Mouse (Mus musculus): ENCODE data around the gene Rab11a. TPM values are rescaled to one million over a fixed set of nuclear protein-coding genes. Genes with fewer than 3 reads are reported as not detected.
A peak's percentile ranks its signal among the peaks of the same experiment; 100 is the strongest.

Rab11a gene
- polyA plus RNA-seq, 1 experiment from 2014 or later, result 415 TPM

DNA sequence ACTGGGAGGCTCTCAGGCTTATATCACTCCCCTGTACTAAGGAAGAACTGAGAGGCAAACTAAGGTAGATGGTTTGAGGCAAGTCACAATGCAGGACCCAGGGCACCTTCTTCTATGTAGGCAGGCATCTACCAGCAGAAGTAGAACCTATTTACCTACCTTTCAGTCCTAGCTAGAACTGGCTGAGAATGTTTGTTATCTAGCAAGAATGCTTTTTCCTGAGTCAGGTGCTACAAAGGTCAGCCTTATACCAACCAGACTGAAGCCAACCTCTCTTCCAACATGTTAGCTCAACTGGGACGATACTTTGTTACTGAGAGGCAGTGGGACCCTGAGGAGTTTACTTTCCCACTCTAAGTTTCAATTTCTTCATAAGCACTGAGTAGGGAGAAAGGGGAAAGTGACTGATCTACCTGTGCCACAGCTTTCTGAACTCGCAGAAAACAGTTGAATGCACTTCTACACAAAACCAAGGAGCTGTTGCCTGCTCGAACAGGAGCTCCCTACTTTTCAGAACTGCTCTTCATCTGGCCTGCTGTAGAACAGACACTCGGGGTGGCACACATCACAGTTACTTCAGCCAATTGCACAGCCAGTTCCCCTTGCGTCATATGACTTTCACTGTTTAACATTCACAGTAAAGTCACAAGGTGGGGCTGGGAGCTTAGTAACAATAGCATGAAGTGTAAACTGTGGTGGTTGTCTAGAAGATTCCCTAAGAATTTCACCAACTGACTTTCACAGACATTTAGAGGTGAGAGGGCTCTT lies 33.3 kb downstream of the Rab11a start:
- Histone ChIP-seq H3K9ac (no peak overlapping the region), H3K27ac (replicated peaks) (no peak overlapping the region), H3K4me2 (replicated peaks) (no peak overlapping the region), H3K27me3 (no peaks in the 10 kb centered on the region), H3K9me3 (replicated peaks) (no peaks in the 10 kb centered on the region), H3K4me1 (peaks cover 5% of the 10 kb centered on the region; the same call in 1 of the 2 replicates), H3K4me3 (replicated peaks) (no peak overlapping the region), H3K36me3 (peaks cover 23% of the 10 kb centered on the region)
- ATAC-seq (ENCODE audit: insufficient number of reproducible peaks, low FRiP score, low TSS enrichment, low read depth), result no peak
- WGBS, result 87% methylated on average over 5 of the region's 5 CpGs

- Histone ChIP-seq H3K27me3 (no peaks in the 10 kb centered on the region), H3K36me3 (peaks cover 20% of the 10 kb centered on the region), H3K4me2 (replicated peaks) (no peak overlapping the region), H3K27ac (replicated peaks) (peak overlapping the region; percentile 18; the same call in 1 of the 2 replicates), H3K4me3 (replicated peaks) (no peak overlapping the region), H3K9ac (no peak overlapping the region), H3K4me1 (peaks cover 5% of the 10 kb centered on the region; the same call in 1 of the 2 replicates), H3K9me3 (replicated peaks) (no peaks in the 10 kb centered on the region)
- no peak for ATAC-seq (ENCODE audit: insufficient number of reproducible peaks, low FRiP score, low TSS enrichment, low read depth)
These were observed 34.1 kb downstream of the Rab11a start for GRCm38 (mm10) chr9:64703420-64703965.

GRCm38 (mm10) chr9:64702937-64703336 lies 34.6 kb downstream of the Rab11a start:
- WGBS, result 74% methylated on average over 2 of the region's 2 CpGs

DNA sequence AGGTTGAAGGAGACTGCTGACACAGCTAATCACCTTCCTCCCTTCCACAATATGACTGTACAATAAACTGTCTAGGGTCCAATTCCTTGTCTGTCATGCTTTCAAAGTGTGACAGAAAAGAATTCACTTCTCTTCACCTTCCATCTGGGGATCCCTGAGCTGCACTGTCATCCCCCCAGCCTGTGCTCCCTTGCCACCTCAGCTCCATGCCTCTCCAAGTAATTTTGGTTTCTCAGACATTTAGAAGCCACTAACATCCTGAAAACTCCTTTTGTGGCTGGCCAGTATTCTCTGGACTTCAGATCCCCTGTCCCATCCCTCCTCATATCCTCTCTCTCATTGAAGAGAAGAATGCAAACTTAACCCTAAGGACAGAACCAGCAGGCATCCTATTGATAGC lies 35.2 kb downstream of the Rab11a start:
- peaks cover 5% of the 10 kb centered on the region; the same call in 1 of the 2 replicates for H3K4me1 ChIP-seq
- H3K27me3 ChIP-seq, result no peaks in the 10 kb centered on the region
- H3K9ac ChIP-seq, result no peak overlapping the region
- ATAC-seq (ENCODE audit: insufficient number of reproducible peaks, low FRiP score, low TSS enrichment, low read depth), result no peak
- peaks cover 11% of the 10 kb centered on the region for H3K36me3 ChIP-seq
- no peak overlapping the region for H3K27ac ChIP-seq (replicated peaks)
- H3K9me3 ChIP-seq (replicated peaks), result no peaks in the 10 kb centered on the region
- H3K4me3 ChIP-seq (replicated peaks), result no peak overlapping the region
- no peak overlapping the region for H3K4me2 ChIP-seq (replicated peaks)

More at GRCm38 (mm10) chr9:64702937-64703336, 34.6 kb downstream of the Rab11a start:
- H3K27ac ChIP-seq (replicated peaks), result peak overlapping the region; percentile 18; the same call in 1 of the 2 replicates
- H3K36me3 ChIP-seq, result peaks cover 15% of the 10 kb centered on the region
- no peaks in the 10 kb centered on the region for H3K27me3 ChIP-seq
- H3K4me3 ChIP-seq (replicated peaks), result no peak overlapping the region
- H3K9ac ChIP-seq, result no peak overlapping the region
- no peaks in the 10 kb centered on the region for H3K9me3 ChIP-seq (replicated peaks)
- no peak overlapping the region for H3K4me2 ChIP-seq (replicated peaks)
- H3K4me1 ChIP-seq, result peaks cover 5% of the 10 kb centered on the region; the same call in 1 of the 2 replicates
- no peak for ATAC-seq (ENCODE audit: insufficient number of reproducible peaks, low FRiP score, low TSS enrichment, low read depth)

GRCm38 (mm10) chr9:64701651-64702050 lies 35.9 kb downstream of the Rab11a start:
- H3K36me3 ChIP-seq, result peaks cover 9% of the 10 kb centered on the region
- 76% methylated on average over 1 of the region's 1 CpGs for WGBS
- H3K27ac ChIP-seq (replicated peaks), result no peak overlapping the region
- no peaks in the 10 kb centered on the region for H3K27me3 ChIP-seq
- no peak overlapping the region for H3K4me2 ChIP-seq (replicated peaks)
- no peaks in the 10 kb centered on the region for H3K9me3 ChIP-seq (replicated peaks)
- no peak overlapping the region for H3K4me3 ChIP-seq (replicated peaks)
- no peak overlapping the region for H3K9ac ChIP-seq
- no peak for ATAC-seq (ENCODE audit: insufficient number of reproducible peaks, low FRiP score, low TSS enrichment, low read depth)
- peaks cover 5% of the 10 kb centered on the region; the same call in 1 of the 2 replicates for H3K4me1 ChIP-seq

DNA sequence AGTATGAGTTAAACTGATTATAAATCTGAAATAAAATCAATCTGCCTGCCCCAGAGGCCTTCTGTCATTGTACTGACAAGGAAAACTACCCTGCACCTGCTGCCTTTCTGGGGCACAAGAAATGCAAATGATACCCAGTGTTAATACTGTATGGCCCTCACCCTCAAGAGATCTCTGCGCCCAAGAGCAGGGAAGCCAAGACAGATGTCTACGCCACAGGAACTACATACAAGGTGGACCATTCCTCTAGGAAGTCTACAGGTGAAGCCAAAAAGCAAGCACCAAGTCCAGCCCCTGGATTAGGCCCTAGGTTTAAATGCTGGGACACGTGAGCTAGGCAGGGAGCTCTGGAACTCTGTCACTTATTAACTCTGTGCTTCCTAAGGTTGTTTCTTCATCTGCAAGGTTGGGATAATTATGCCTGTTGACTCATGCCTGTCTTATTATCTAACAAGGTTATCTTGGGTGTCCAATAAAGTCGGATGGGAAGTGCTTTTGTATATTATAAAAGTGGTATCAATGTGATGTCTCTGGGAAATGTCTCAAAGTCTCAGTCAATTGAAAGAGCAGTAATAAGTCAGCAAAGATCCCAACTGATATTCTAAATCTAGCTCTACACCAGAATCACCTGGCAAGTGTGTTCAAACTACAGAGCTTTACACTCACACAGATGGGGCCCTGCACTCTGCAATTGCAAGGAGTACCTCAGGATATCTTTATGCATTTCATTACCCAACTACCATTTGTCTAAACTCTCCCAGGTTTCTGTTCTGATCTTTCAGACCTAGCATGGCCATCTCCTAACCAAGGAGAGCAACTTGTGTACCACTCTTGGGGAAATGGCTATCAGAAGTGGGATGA lies 36.9 kb downstream of the Rab11a start:
- no peak overlapping the region for H3K4me2 ChIP-seq (replicated peaks)
- ATAC-seq (ENCODE audit: insufficient number of reproducible peaks, low FRiP score, low TSS enrichment, low read depth), result no peak
- H3K9me3 ChIP-seq (replicated peaks), result no peaks in the 10 kb centered on the region
- no peak overlapping the region for H3K27ac ChIP-seq (replicated peaks)
- 87% methylated on average over 4 of the region's 4 CpGs for WGBS
- peaks cover 10% of the 10 kb centered on the region for H3K36me3 ChIP-seq
- no peaks in the 10 kb centered on the region for H3K27me3 ChIP-seq
- H3K4me1 ChIP-seq, result peaks cover 5% of the 10 kb centered on the region; the same call in 1 of the 2 replicates
- H3K4me3 ChIP-seq (replicated peaks), result no peak overlapping the region
- H3K9ac ChIP-seq, result no peak overlapping the region

GRCm38 (mm10) chr9:64698586-64698985 lies 39.0 kb downstream of the Rab11a start:
- no peak overlapping the region for H3K4me3 ChIP-seq (replicated peaks)
- peaks cover 11% of the 10 kb centered on the region for H3K36me3 ChIP-seq

GRCm38 (mm10) chr9:64697677-64698076 lies 39.9 kb downstream of the Rab11a start:
- Histone ChIP-seq H3K9me3 (replicated peaks) (no peaks in the 10 kb centered on the region), H3K4me3 (replicated peaks) (no peak overlapping the region), H3K4me1 (peaks cover 5% of the 10 kb centered on the region; the same call in 1 of the 2 replicates), H3K9ac (no peak overlapping the region), H3K27me3 (no peaks in the 10 kb centered on the region), H3K36me3 (peaks cover 11% of the 10 kb centered on the region), H3K4me2 (replicated peaks) (no peak overlapping the region), H3K27ac (replicated peaks) (no peak overlapping the region)
- WGBS, result 76% methylated on average over 5 of the region's 5 CpGs
- ATAC-seq (ENCODE audit: insufficient number of reproducible peaks, low FRiP score, low TSS enrichment, low read depth), result no peak

More at GRCm38 (mm10) chr9:64698586-64698985, 39.0 kb downstream of the Rab11a start:
- Histone ChIP-seq H3K27me3 (no peaks in the 10 kb centered on the region), H3K4me1 (peaks cover 5% of the 10 kb centered on the region; the same call in 1 of the 2 replicates), H3K9me3 (replicated peaks) (no peaks in the 10 kb centered on the region), H3K27ac (replicated peaks) (no peak overlapping the region), H3K4me2 (replicated peaks) (no peak overlapping the region), H3K9ac (no peak overlapping the region)
- ATAC-seq (ENCODE audit: insufficient number of reproducible peaks, low FRiP score, low TSS enrichment, low read depth), result no peak
- WGBS, result 86% methylated on average over 1 of the region's 1 CpGs

- no peak overlapping the region for H3K27ac ChIP-seq (replicated peaks)
- H3K4me1 ChIP-seq, result peaks cover 2% of the 10 kb centered on the region; the same call in 1 of the 2 replicates
- H3K4me2 ChIP-seq (replicated peaks), result no peak overlapping the region
- H3K9ac ChIP-seq, result no peak overlapping the region
- peaks cover 11% of the 10 kb centered on the region for H3K36me3 ChIP-seq
- no peak for ATAC-seq (ENCODE audit: insufficient number of reproducible peaks, low FRiP score, low TSS enrichment, low read depth)
- no peaks in the 10 kb centered on the region for H3K9me3 ChIP-seq (replicated peaks)
- no peak overlapping the region for H3K4me3 ChIP-seq (replicated peaks)
- H3K27me3 ChIP-seq, result no peaks in the 10 kb centered on the region
- WGBS, result 77% methylated on average over 1 of the region's 1 CpGs
These were observed 40.6 kb downstream of the Rab11a start for GRCm38 (mm10) chr9:64697006-64697405.

- no peaks in the 10 kb centered on the region for H3K27me3 ChIP-seq
- 89% methylated on average over 4 of the region's 4 CpGs for WGBS
- no peaks in the 10 kb centered on the region for H3K9me3 ChIP-seq (replicated peaks)
- H3K36me3 ChIP-seq, result peaks cover 11% of the 10 kb centered on the region
- ATAC-seq (ENCODE audit: insufficient number of reproducible peaks, low FRiP score, low TSS enrichment, low read depth), result no peak
- no peak overlapping the region for H3K9ac ChIP-seq
- H3K4me3 ChIP-seq (replicated peaks), result no peak overlapping the region
- no peaks in the 10 kb centered on the region for H3K4me1 ChIP-seq
- no peak overlapping the region for H3K4me2 ChIP-seq (replicated peaks)
- H3K27ac ChIP-seq (replicated peaks), result no peak overlapping the region
These were observed 41.2 kb downstream of the Rab11a start for GRCm38 (mm10) chr9:64696404-64696803.

GRCm38 (mm10) chr9:64695266-64695665 lies 42.3 kb downstream of the Rab11a start:
- no peak overlapping the region for H3K27ac ChIP-seq (replicated peaks)
- H3K9me3 ChIP-seq (replicated peaks), result no peaks in the 10 kb centered on the region
- H3K27me3 ChIP-seq, result no peaks in the 10 kb centered on the region
- H3K9ac ChIP-seq, result no peak overlapping the region
- H3K36me3 ChIP-seq, result peaks cover 11% of the 10 kb centered on the region
- no peak overlapping the region for H3K4me3 ChIP-seq (replicated peaks)
- H3K4me1 ChIP-seq, result no peaks in the 10 kb centered on the region
- WGBS, result 94% methylated on average over 1 of the region's 1 CpGs
- ATAC-seq (ENCODE audit: insufficient number of reproducible peaks, low FRiP score, low TSS enrichment, low read depth), result no peak
- H3K4me2 ChIP-seq (replicated peaks), result no peak overlapping the region
